Mouse (Mus musculus): ENCODE measurements around the gene Rnf150. TPM values are rescaled to one million over a fixed set of nuclear protein-coding genes. Genes with fewer than 3 reads are reported as not detected.

Rnf150 gene
- polyA plus RNA-seq, 1 experiment from 2014 or later, result 1.5 TPM

- ATAC-seq (ENCODE audit: low read depth), result no peak; the same call in 1 of the 2 replicates
- 48% methylated on average over 7 of the region's 7 CpGs for WGBS
- H3K27ac ChIP-seq (ENCODE audit: low read length), result no peak overlapping the region
Measured at GRCm38 (mm10) chr8:82875135-82875534, 12.0 kb downstream of the Rnf150 start.

GRCm38 (mm10) chr8:82884480-82884879 is 21.3 kb downstream of the Rnf150 start:
- no peak overlapping the region for H3K4me3 ChIP-seq (ENCODE audit: low read length)
- no peak overlapping the region for H3K27ac ChIP-seq (ENCODE audit: low read length)
- no peaks in the 10 kb centered on the region for H3K36me3 ChIP-seq (ENCODE audit: control insufficient read depth, insufficient read depth, low read length)
- 63% methylated on average over 4 of the region's 4 CpGs for WGBS
- no peaks in the 10 kb centered on the region for H3K27me3 ChIP-seq (ENCODE audit: control insufficient read depth, insufficient read depth, low read depth, low read length)
- H3K4me1 ChIP-seq (replicated peaks; ENCODE audit: control insufficient read depth, insufficient read depth, low read length), result no peaks in the 10 kb centered on the region
- no peak overlapping the region for H3K9ac ChIP-seq (ENCODE audit: low read length)
- no peak for ATAC-seq (ENCODE audit: low read depth)
- no peak overlapping the region for H3K4me2 ChIP-seq (ENCODE audit: low read depth, low read length)
- H3K9me3 ChIP-seq (ENCODE audit: control insufficient read depth, low read length), result no peaks in the 10 kb centered on the region

More at GRCm38 (mm10) chr8:82875135-82875534, 12.0 kb downstream of the Rnf150 start:
- H3K4me3 ChIP-seq (ENCODE audit: low read length), result no peak overlapping the region
- no peaks in the 10 kb centered on the region for H3K9me3 ChIP-seq (ENCODE audit: control insufficient read depth, low read length)
- no peak overlapping the region for H3K4me2 ChIP-seq (ENCODE audit: low read depth, low read length)
- peaks cover 9% of the 10 kb centered on the region; the same call in 1 of the 2 replicates for H3K4me1 ChIP-seq (replicated peaks; ENCODE audit: control insufficient read depth, insufficient read depth, low read length)
- H3K27me3 ChIP-seq (ENCODE audit: control insufficient read depth, insufficient read depth, low read depth, low read length), result no peaks in the 10 kb centered on the region
- H3K9ac ChIP-seq (ENCODE audit: low read length), result no peak overlapping the region
- no peaks in the 10 kb centered on the region for H3K36me3 ChIP-seq (ENCODE audit: control insufficient read depth, insufficient read depth, low read length)

GRCm38 (mm10) chr8:82887234-82887633 is 24.1 kb downstream of the Rnf150 start:
- H3K27me3 ChIP-seq (ENCODE audit: control insufficient read depth, insufficient read depth, low read depth, low read length), result no peaks in the 10 kb centered on the region
- ATAC-seq (ENCODE audit: low read depth), result no peak
- no peak overlapping the region for H3K9ac ChIP-seq (ENCODE audit: low read length)
- no peak overlapping the region for H3K27ac ChIP-seq (ENCODE audit: low read length)
- H3K36me3 ChIP-seq (ENCODE audit: control insufficient read depth, insufficient read depth, low read length), result no peaks in the 10 kb centered on the region
- no peak overlapping the region for H3K4me3 ChIP-seq (ENCODE audit: low read length)
- 88% methylated on average over 4 of the region's 4 CpGs for WGBS
- H3K9me3 ChIP-seq (ENCODE audit: control insufficient read depth, low read length), result no peaks in the 10 kb centered on the region
- no peak overlapping the region for H3K4me2 ChIP-seq (ENCODE audit: low read depth, low read length)
- no peaks in the 10 kb centered on the region for H3K4me1 ChIP-seq (replicated peaks; ENCODE audit: control insufficient read depth, insufficient read depth, low read length)

GRCm38 (mm10) chr8:82889062-82889720 is 26.0 kb downstream of the Rnf150 start:
- no peaks in the 10 kb centered on the region for H3K27me3 ChIP-seq (ENCODE audit: control insufficient read depth, insufficient read depth, low read depth, low read length)
- H3K27ac ChIP-seq (ENCODE audit: low read length), result no peak overlapping the region
- no peak for ATAC-seq (ENCODE audit: low read depth)
- no peak overlapping the region for H3K4me3 ChIP-seq (ENCODE audit: low read length)
- H3K9ac ChIP-seq (ENCODE audit: low read length), result no peak overlapping the region
- WGBS, result 84% methylated on average over 10 of the region's 10 CpGs
- no peak overlapping the region for H3K4me2 ChIP-seq (ENCODE audit: low read depth, low read length)
- no peaks in the 10 kb centered on the region for H3K36me3 ChIP-seq (ENCODE audit: control insufficient read depth, insufficient read depth, low read length)
- no peaks in the 10 kb centered on the region for H3K4me1 ChIP-seq (replicated peaks; ENCODE audit: control insufficient read depth, insufficient read depth, low read length)
- no peaks in the 10 kb centered on the region for H3K9me3 ChIP-seq (ENCODE audit: control insufficient read depth, low read length)

DNA sequence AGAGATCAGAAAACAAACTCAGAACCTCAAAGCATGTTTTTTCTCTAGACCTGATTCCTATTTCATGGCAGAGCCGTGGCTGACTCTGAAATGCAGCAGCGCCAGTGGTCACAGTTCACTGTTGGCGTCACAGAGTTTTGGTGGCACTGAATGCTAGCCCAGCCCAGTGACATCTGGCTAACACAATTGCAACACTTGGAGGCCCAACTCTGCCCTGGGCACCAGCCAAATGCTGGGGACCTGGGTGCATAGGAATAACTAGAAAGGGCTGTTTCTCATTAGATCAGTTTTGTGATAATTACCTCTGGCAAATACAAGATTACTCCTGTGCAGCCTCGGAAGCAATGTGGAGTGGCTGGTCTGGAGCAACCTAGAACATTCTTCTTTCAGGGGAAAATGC is 31.9 kb downstream of the Rnf150 start:
- H3K4me1 ChIP-seq (replicated peaks; ENCODE audit: control insufficient read depth, insufficient read depth, low read length), result peaks cover 5% of the 10 kb centered on the region
- no peak for ATAC-seq (ENCODE audit: low read depth)
- 74% methylated on average over 4 of the region's 4 CpGs for WGBS
- H3K27me3 ChIP-seq (ENCODE audit: control insufficient read depth, insufficient read depth, low read depth, low read length), result no peaks in the 10 kb centered on the region
- no peaks in the 10 kb centered on the region for H3K36me3 ChIP-seq (ENCODE audit: control insufficient read depth, insufficient read depth, low read length)
- no peak overlapping the region for H3K9ac ChIP-seq (ENCODE audit: low read length)
- no peak overlapping the region for H3K4me2 ChIP-seq (ENCODE audit: low read depth, low read length)
- H3K27ac ChIP-seq (ENCODE audit: low read length), result no peak overlapping the region
- no peak overlapping the region for H3K4me3 ChIP-seq (ENCODE audit: low read length)
- H3K9me3 ChIP-seq (ENCODE audit: control insufficient read depth, low read length), result no peaks in the 10 kb centered on the region

GRCm38 (mm10) chr8:82896796-82897195 is 33.6 kb downstream of the Rnf150 start:
- H3K27me3 ChIP-seq (ENCODE audit: control insufficient read depth, insufficient read depth, low read depth, low read length), result no peaks in the 10 kb centered on the region
- 93% methylated on average over 2 of the region's 2 CpGs for WGBS
- ATAC-seq (ENCODE audit: low read depth), result no peak
- H3K9me3 ChIP-seq (ENCODE audit: control insufficient read depth, low read length), result no peaks in the 10 kb centered on the region
- no peak overlapping the region for H3K4me3 ChIP-seq (ENCODE audit: low read length)
- peaks cover 5% of the 10 kb centered on the region for H3K4me1 ChIP-seq (replicated peaks; ENCODE audit: control insufficient read depth, insufficient read depth, low read length)
- H3K36me3 ChIP-seq (ENCODE audit: control insufficient read depth, insufficient read depth, low read length), result no peaks in the 10 kb centered on the region
- no peak overlapping the region for H3K27ac ChIP-seq (ENCODE audit: low read length)
- no peak overlapping the region for H3K9ac ChIP-seq (ENCODE audit: low read length)
- no peak overlapping the region for H3K4me2 ChIP-seq (ENCODE audit: low read depth, low read length)

- H3K9me3 ChIP-seq (ENCODE audit: control insufficient read depth, low read length), result no peaks in the 10 kb centered on the region
- H3K36me3 ChIP-seq (ENCODE audit: control insufficient read depth, insufficient read depth, low read length), result no peaks in the 10 kb centered on the region
- no peak overlapping the region for H3K9ac ChIP-seq (ENCODE audit: low read length)
- ATAC-seq (ENCODE audit: low read depth), result peak; percentile 81
- H3K27me3 ChIP-seq (ENCODE audit: control insufficient read depth, insufficient read depth, low read depth, low read length), result no peaks in the 10 kb centered on the region
- H3K4me1 ChIP-seq (replicated peaks; ENCODE audit: control insufficient read depth, insufficient read depth, low read length), result peaks cover 5% of the 10 kb centered on the region
- WGBS, result 56% methylated on average over 3 of the region's 3 CpGs
- no peak overlapping the region for H3K4me2 ChIP-seq (ENCODE audit: low read depth, low read length)
- no peak overlapping the region for H3K4me3 ChIP-seq (ENCODE audit: low read length)
- H3K27ac ChIP-seq (ENCODE audit: low read length), result no peak overlapping the region; the same call in 1 of the 2 replicates
Measured at GRCm38 (mm10) chr8:82897628-82898458, 34.7 kb downstream of the Rnf150 start.

DNA sequence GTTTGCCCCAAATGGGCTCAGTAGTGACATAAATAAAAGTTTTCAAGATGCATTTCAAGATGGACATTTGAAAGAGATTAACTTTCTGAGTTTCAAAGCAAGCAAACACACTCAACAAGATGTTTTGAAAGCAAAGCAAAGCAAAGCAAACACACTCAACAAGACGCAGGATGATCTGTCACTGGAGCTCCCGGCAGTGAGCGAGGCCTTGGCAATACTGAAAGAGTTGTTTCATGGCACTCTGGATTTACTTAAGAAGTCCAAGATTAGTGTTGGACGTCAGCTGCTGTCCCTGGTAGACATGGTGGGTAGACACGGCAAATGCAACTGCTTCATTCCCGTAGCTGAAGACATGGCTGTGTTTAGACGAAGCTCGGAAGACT is 35.3 kb downstream of the Rnf150 start:
- 48% methylated on average over 8 of the region's 8 CpGs for WGBS
- ATAC-seq (ENCODE audit: low read depth), result peak; percentile 36; the same call in 1 of the 2 replicates

GRCm38 (mm10) chr8:82900958-82901357 is 37.8 kb downstream of the Rnf150 start:
- no peak overlapping the region for H3K4me2 ChIP-seq (ENCODE audit: low read depth, low read length)
- H3K4me3 ChIP-seq (ENCODE audit: low read length), result no peak overlapping the region
- H3K9ac ChIP-seq (ENCODE audit: low read length), result no peak overlapping the region
- H3K27ac ChIP-seq (ENCODE audit: low read length), result no peak overlapping the region
- no peaks in the 10 kb centered on the region for H3K27me3 ChIP-seq (ENCODE audit: control insufficient read depth, insufficient read depth, low read depth, low read length)
- H3K36me3 ChIP-seq (ENCODE audit: control insufficient read depth, insufficient read depth, low read length), result no peaks in the 10 kb centered on the region
- H3K9me3 ChIP-seq (ENCODE audit: control insufficient read depth, low read length), result no peaks in the 10 kb centered on the region
- peaks cover 5% of the 10 kb centered on the region for H3K4me1 ChIP-seq (replicated peaks; ENCODE audit: control insufficient read depth, insufficient read depth, low read length)
- 79% methylated on average over 4 of the region's 4 CpGs for WGBS
- ATAC-seq (ENCODE audit: low read depth), result no peak

More for the DNA sequence above, 35.3 kb downstream of the Rnf150 start:
- Histone ChIP-seq H3K27me3 (ENCODE audit: control insufficient read depth, insufficient read depth, low read depth, low read length) (no peaks in the 10 kb centered on the region), H3K4me3 (ENCODE audit: low read length) (no peak overlapping the region), H3K9ac (ENCODE audit: low read length) (no peak overlapping the region), H3K27ac (ENCODE audit: low read length) (peak overlapping the region; percentile 65), H3K4me2 (ENCODE audit: low read depth, low read length) (no peak overlapping the region), H3K9me3 (ENCODE audit: control insufficient read depth, low read length) (no peaks in the 10 kb centered on the region), H3K4me1 (replicated peaks; ENCODE audit: control insufficient read depth, insufficient read depth, low read length) (peaks cover 5% of the 10 kb centered on the region), H3K36me3 (ENCODE audit: control insufficient read depth, insufficient read depth, low read length) (no peaks in the 10 kb centered on the region)
